Mouse (Mus musculus) lung, adult 2 months (tissue): Measurements from ENCODE around the gene Gm42906.

Experiments
- CTCF ChIP-seq: fragments of 200-500 bp; IDR thresholded peaks from 2 replicates; pipeline ENCODE4 v1.5.1; 2011; ENCODE audit warnings: mild to moderate bottlenecking, low read length, control low read depth; ENCODE audit not compliant: insufficient read depth
- POLR2A ChIP-seq: fragments of 200-500 bp; IDR thresholded peaks from 2 replicates; pipeline ENCODE4 v1.6.1; 2011; ENCODE audit warnings: low read depth, mild to moderate bottlenecking, control low read depth, low read length, borderline replicate concordance; ENCODE audit errors: extremely low read depth

- TF ChIP-seq CTCF (no peak), POLR2A (no peak)
Observed at GRCm38 (mm10) chr5:151189321-151189720, 238.6 kb downstream of the Gm42906 start.
